23 mouse cellular contexts compared by ENCODE assay signal in genomic region chr14:66462081-66462480, GRCm38 (mm10).
DNase-seq lines count a peak whose midpoint lies in the region; ATAC-seq lines count a peak whose summit lies in the region.
"Had no signal": no experiment of that assay in that cellular context is flagged by ENCODE, and none has a peak within 500 bp of the region (broad histone marks: within the 10 kb centered on the region; RNA-seq: fewer than 3 reads in every experiment).

No protein-coding gene starts in this region.

- no peak overlapping the region for H3K4me2 ChIP-seq in forebrain, embryonic 11.5 days (ENCODE audit: low read depth, low read length, severe bottlenecking)
- no peak overlapping the region for H3K4me2 ChIP-seq in forebrain, embryonic 14.5 days (ENCODE audit: low read length)
- no peak overlapping the region for H3K4me2 ChIP-seq in kidney, embryonic 15.5 days
- H3K4me2 ChIP-seq: embryonic facial prominence, embryonic 12.5 days; hindbrain, embryonic 13.5 days; intestine, embryonic 15.5 days had no signal

- H3K27ac ChIP-seq in forebrain, embryonic 10.5 days: peak overlapping the region; percentile 65; the same call in 1 of the 2 replicates
- no peak overlapping the region for H3K27ac ChIP-seq in forebrain, embryonic 11.5 days (ENCODE audit: low read depth, low read length)
- no peak overlapping the region; the same call in 1 of the 2 replicates for H3K27ac ChIP-seq in forebrain, embryonic 14.5 days (ENCODE audit: low read depth, low read length)
- H3K27ac ChIP-seq in kidney, embryonic 15.5 days: no peak overlapping the region
- H3K27ac ChIP-seq: embryonic facial prominence, embryonic 12.5 days; heart, embryonic 10.5 days; hindbrain, embryonic 13.5 days; intestine, embryonic 15.5 days had no signal

- no peak for ATAC-seq in forebrain, embryonic 11.5 days (replicated peaks; ENCODE audit: low FRiP score)
- peak; percentile 46; the same call in 1 of the 2 replicates for ATAC-seq in forebrain, embryonic 14.5 days
- no peak for ATAC-seq in kidney, embryonic 15.5 days (replicated peaks; ENCODE audit: low FRiP score)
- ATAC-seq: activated CD4-positive, CD25-positive, alpha-beta regulatory T cell, adult 4 months; CD4-positive, CD25-positive, alpha-beta regulatory T cell, adult 4 months; intestine, embryonic 15.5 days had no signal

- H3K9ac ChIP-seq in forebrain, embryonic 11.5 days (ENCODE audit: low read length): no peak overlapping the region
- no peak overlapping the region for H3K9ac ChIP-seq in forebrain, embryonic 14.5 days (ENCODE audit: low read length)
- H3K9ac ChIP-seq in kidney, embryonic 15.5 days: no peak overlapping the region
- H3K9ac ChIP-seq: embryonic facial prominence, embryonic 12.5 days; hindbrain, embryonic 13.5 days; intestine, embryonic 15.5 days had no signal

- no peak overlapping the region for H3K4me3 ChIP-seq in forebrain, embryonic 10.5 days
- no peak overlapping the region for H3K4me3 ChIP-seq in forebrain, embryonic 11.5 days (ENCODE audit: low read depth, low read length)
- H3K4me3 ChIP-seq in forebrain, embryonic 14.5 days (ENCODE audit: low read depth, low read length): no peak overlapping the region
- H3K4me3 ChIP-seq in kidney, embryonic 15.5 days (replicated peaks): no peak overlapping the region
- H3K4me3 ChIP-seq: embryonic facial prominence, embryonic 12.5 days; heart, embryonic 10.5 days; hindbrain, embryonic 13.5 days; intestine, embryonic 15.5 days had no signal

- no peaks in the 10 kb centered on the region for H3K27me3 ChIP-seq in forebrain, embryonic 10.5 days (ENCODE audit: poor library complexity, severe bottlenecking)
- no peaks in the 10 kb centered on the region for H3K27me3 ChIP-seq in forebrain, embryonic 11.5 days (ENCODE audit: control insufficient read depth, insufficient read depth, low read length)
- no peaks in the 10 kb centered on the region for H3K27me3 ChIP-seq in forebrain, embryonic 14.5 days (replicated peaks; ENCODE audit: control insufficient read depth, insufficient read depth, low read length)
- no peaks in the 10 kb centered on the region for H3K27me3 ChIP-seq in kidney, embryonic 15.5 days
- H3K27me3 ChIP-seq: embryonic facial prominence, embryonic 12.5 days; hindbrain, embryonic 13.5 days; intestine, embryonic 15.5 days had no signal

- no peak for DNase-seq in forebrain, embryonic 10.5 days (ENCODE audit: extremely low spot score, low spot score)
- DNase-seq in forebrain, embryonic 11.5 days (ENCODE audit: low spot score): no peak
- peak; percentile 31 for DNase-seq in retina, embryonic 14.5 days (ENCODE audit: low spot score)
- no peak for DNase-seq in retina, postnatal 1 day
- DNase-seq in forebrain, embryonic 14.5 days (ENCODE audit: low spot score): peak; percentile 49
- no peak for DNase-seq in gastrocnemius, adult 18-20 months (ENCODE audit: low spot score)
- DNase-seq in layer of hippocampus, postnatal 10 days (ENCODE audit: low spot score in 2 of 2): no peak
- DNase-seq: adrenal gland, postnatal 14 days; B cell, adult 2 months; cerebellum, adult 11 months; cerebellum, adult 9-10 months; cerebellum, postnatal 25 days; gastrocnemius, postnatal 10 days; heart, adult 18-20 months; heart, postnatal 10 days; heart, postnatal 4 days had no signal

- WGBS in forebrain, embryonic 10.5 days: 76% methylated on average over 5 of the region's 5 CpGs
- WGBS in forebrain, embryonic 11.5 days: 54% methylated on average over 5 of the region's 5 CpGs
- WGBS in forebrain, embryonic 14.5 days: 15% methylated on average over 5 of the region's 5 CpGs
- 86% methylated on average over 5 of the region's 5 CpGs for WGBS in kidney, embryonic 15.5 days

- no peaks in the 10 kb centered on the region for H3K36me3 ChIP-seq in forebrain, embryonic 10.5 days (replicated peaks)
- H3K36me3 ChIP-seq in forebrain, embryonic 11.5 days (ENCODE audit: control insufficient read depth, insufficient read depth, low read length): no peaks in the 10 kb centered on the region
- H3K36me3 ChIP-seq in forebrain, embryonic 14.5 days (ENCODE audit: control insufficient read depth, insufficient read depth, low read length): no peaks in the 10 kb centered on the region
- H3K36me3 ChIP-seq in kidney, embryonic 15.5 days: no peaks in the 10 kb centered on the region
- H3K36me3 ChIP-seq: embryonic facial prominence, embryonic 12.5 days; heart, embryonic 10.5 days; hindbrain, embryonic 13.5 days; intestine, embryonic 15.5 days had no signal

- H3K9me3 ChIP-seq in forebrain, embryonic 10.5 days: peaks cover 14% of the 10 kb centered on the region; the same call in 1 of the 2 replicates
- no peaks in the 10 kb centered on the region; the same call in 1 of the 2 replicates for H3K9me3 ChIP-seq in forebrain, embryonic 11.5 days (ENCODE audit: control insufficient read depth, low read length)
- H3K9me3 ChIP-seq in forebrain, embryonic 14.5 days (replicated peaks; ENCODE audit: control insufficient read depth, low read length): no peaks in the 10 kb centered on the region
- no peaks in the 10 kb centered on the region for H3K9me3 ChIP-seq in kidney, embryonic 15.5 days (replicated peaks)
- H3K9me3 ChIP-seq: embryonic facial prominence, embryonic 12.5 days; heart, embryonic 10.5 days; hindbrain, embryonic 13.5 days; intestine, embryonic 15.5 days had no signal

- peaks cover 15% of the 10 kb centered on the region for H3K4me1 ChIP-seq in forebrain, embryonic 10.5 days
- no peaks in the 10 kb centered on the region for H3K4me1 ChIP-seq in forebrain, embryonic 11.5 days (replicated peaks; ENCODE audit: control insufficient read depth, insufficient read depth, low read length)
- H3K4me1 ChIP-seq in forebrain, embryonic 14.5 days (ENCODE audit: control insufficient read depth, insufficient read depth, low read length): no peaks in the 10 kb centered on the region
- H3K4me1 ChIP-seq in kidney, embryonic 15.5 days: no peaks in the 10 kb centered on the region
- H3K4me1 ChIP-seq: embryonic facial prominence, embryonic 12.5 days; heart, embryonic 10.5 days; hindbrain, embryonic 13.5 days; intestine, embryonic 15.5 days had no signal

Comparison
In these comparisons a context has a peak if more than half of its experiments do, and no peak if none do; other contexts are left out.
1. DNase-seq: peak in retina, embryonic 14.5 days (single experiment) and forebrain, embryonic 14.5 days (single experiment); none in forebrain, embryonic 10.5 days (single experiment), forebrain, embryonic 11.5 days (single experiment), retina, postnatal 1 day (single experiment), gastrocnemius, adult 18-20 months (single experiment) and layer of hippocampus, postnatal 10 days (0 of 2).